Mouse (Mus musculus): ENCODE measurements around the gene Srp54a. TPM values are rescaled to one million over a fixed set of nuclear protein-coding genes. Genes with fewer than 3 reads are reported as not detected.
"Not testable (repeated sequence)": the region's sequence is repeated elsewhere in the genome, so short reads cannot be mapped to it uniquely, and the experiment has no call there.

The Srp54a gene
- total RNA-seq, 2 experiments from 2014 or later = 73.9 to 136 TPM

DNA sequence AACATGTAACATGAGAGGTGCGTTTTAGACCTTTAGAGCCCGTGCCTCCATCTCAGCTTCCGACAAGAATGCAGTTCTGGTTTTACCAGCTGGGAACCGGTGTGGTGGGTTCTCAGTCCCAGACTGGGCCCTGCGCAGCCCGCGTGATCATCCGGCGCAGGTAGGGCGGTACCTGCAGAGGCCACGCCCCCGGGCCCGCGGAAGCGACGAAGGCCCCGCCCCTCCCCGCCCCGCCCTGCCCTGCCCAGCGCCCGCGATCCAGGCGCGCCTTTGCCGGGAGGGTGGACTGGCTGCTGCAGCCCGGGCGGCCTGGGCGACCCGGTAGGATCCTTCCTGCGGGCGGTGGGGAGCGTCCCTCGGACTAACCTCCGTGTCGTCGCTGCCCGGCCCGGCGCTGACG lies 44.2 kb downstream of the Srp54a start, which contains the start of gene Fam177a:
TSS of gene Fam177a (plus strand) at position 228 of the 400 bp plus-strand sequence.
- peak; percentile 93 for ATAC-seq (ENCODE audit: poor library complexity, severe bottlenecking)

GRCm38 (mm10) chr12:55124731-55125130 lies 44.7 kb downstream of the Srp54a start:
- ATAC-seq (ENCODE audit: poor library complexity, severe bottlenecking) = peak; percentile 55

GRCm38 (mm10) chr12:55135540-55135939 lies 55.5 kb downstream of the Srp54a start:
- ATAC-seq (ENCODE audit: poor library complexity, severe bottlenecking) = not testable (repeated sequence)

- not testable (repeated sequence) for ATAC-seq (ENCODE audit: poor library complexity, severe bottlenecking)
Observed at GRCm38 (mm10) chr12:55137859-55138258, 57.8 kb downstream of the Srp54a start.

DNA sequence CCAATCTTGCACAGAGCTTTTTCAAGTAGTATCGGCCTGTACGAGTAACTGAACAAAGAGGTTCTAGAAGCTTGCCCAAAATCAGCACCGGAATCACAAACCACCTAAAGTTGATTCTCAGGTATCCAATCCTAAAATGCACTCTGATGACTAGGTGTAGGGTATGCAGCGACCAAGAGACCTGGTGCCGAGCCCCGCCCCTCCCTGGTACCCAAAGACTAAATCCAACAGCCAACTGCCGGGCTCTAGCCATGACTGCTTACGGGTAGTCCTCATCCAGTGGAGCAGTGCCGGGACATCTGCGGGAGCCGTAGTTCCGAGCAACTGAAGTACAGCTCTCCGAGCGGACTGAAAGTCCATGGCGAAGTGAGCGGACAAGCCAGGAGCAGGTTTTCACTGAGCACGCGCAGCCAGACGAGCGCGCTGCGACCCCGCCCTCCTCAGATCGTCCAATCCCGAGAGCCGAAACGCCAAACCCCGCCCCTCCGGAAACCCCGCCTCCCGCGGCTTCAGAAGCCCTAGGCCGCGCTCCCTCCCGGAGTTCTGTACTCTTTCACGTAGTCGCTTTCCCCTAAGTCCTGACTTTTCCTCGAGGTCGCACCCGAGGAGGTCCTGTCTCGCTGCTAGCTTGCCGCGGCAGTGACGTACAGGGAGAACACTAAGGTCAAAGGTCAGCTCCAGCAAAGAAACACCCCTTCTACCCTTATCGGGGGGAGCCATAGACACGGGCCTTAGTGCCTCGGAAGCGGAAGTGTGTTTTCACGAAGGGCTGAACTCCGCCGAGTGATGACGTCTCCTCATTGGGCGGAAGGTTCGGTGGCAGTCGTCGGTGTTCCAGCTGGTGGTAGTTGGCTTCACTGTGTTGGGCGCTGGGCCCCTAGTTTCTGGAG lies 74.7 kb downstream of the Srp54a start, which contains the start of gene Srp54b:
TSS of gene Srp54b (plus strand) at position 546 of the 890 bp plus-strand sequence.
- ATAC-seq (ENCODE audit: poor library complexity, severe bottlenecking) = peak; percentile 90

DNA sequence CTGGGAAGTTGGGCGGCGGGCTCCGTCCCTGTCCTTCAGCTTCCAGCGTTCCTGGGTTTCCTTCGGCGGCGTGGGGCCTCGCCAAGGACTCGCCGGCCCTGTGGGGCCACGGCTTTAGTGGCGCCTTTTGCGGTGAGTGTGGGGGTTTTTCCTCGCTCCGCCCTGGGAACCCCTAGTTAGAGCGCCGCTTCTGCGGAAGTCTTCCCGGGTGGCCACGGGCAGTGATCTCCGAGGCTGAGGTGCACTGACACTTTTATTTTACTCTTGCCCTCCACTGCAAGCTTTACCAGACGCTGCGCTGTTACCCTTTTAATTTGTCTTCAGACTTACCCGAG lies 75.4 kb downstream of the Srp54a start:
- peak; percentile 51 for ATAC-seq (ENCODE audit: poor library complexity, severe bottlenecking)

Other genes with a start within 250 kb of the Srp54a start
- gene Cfl2, start 217.4 kb upstream of the Srp54a start, total RNA-seq (2015) = 22.4 and 27.3 TPM in 2 replicates
- 16.3 and 21.4 TPM in 2 replicates for gene Cfl2, start 217.4 kb upstream of the Srp54a start, total RNA-seq (2017)
- gene Gm20403, start 93.7 kb upstream of the Srp54a start, total RNA-seq (2015) = not detected in 2 replicates
- gene Gm20403, start 93.7 kb upstream of the Srp54a start, total RNA-seq (2017) = not detected in 2 replicates
- gene Baz1a, start 65.9 kb upstream of the Srp54a start, total RNA-seq (2015) = 187 and 200 TPM in 2 replicates
- 105 and 107 TPM in 2 replicates for gene Baz1a, start 65.9 kb upstream of the Srp54a start, total RNA-seq (2017)
- 6.5 and 8.8 TPM in 2 replicates for gene 2700097O09Rik, start 152 bp upstream of the Srp54a start, total RNA-seq (2015)
- 2.5 and 6.2 TPM in 2 replicates for gene 2700097O09Rik, start 152 bp upstream of the Srp54a start, total RNA-seq (2017)
- 0.68 TPM in 1 of 2 replicates, not detected in the other for gene Fam177a, start 44.2 kb downstream of the Srp54a start, total RNA-seq (2015)
- gene Fam177a, start 44.2 kb downstream of the Srp54a start, total RNA-seq (2017) = 22.4 and 24.6 TPM in 2 replicates
- 23.0 and 23.2 TPM in 2 replicates for gene Srp54b, start 74.8 kb downstream of the Srp54a start, total RNA-seq (2015)
- gene Srp54b, start 74.8 kb downstream of the Srp54a start, total RNA-seq (2017) = 55.5 and 61.7 TPM in 2 replicates
- 20.8 and 21.8 TPM in 2 replicates for gene 1700047I17Rik2, start 119.3 kb downstream of the Srp54a start, total RNA-seq (2015)
- gene 1700047I17Rik2, start 119.3 kb downstream of the Srp54a start, total RNA-seq (2017) = not detected in 2 replicates
- gene Srp54c, start 149.9 kb downstream of the Srp54a start, total RNA-seq (2015) = 47.0 and 62.3 TPM in 2 replicates
- 68.0 and 72.1 TPM in 2 replicates for gene Srp54c, start 149.9 kb downstream of the Srp54a start, total RNA-seq (2017)
- 6.1 and 7.8 TPM in 2 replicates for gene 1110008L16Rik, start 219.3 kb downstream of the Srp54a start, total RNA-seq (2015)
- gene 1110008L16Rik, start 219.3 kb downstream of the Srp54a start, total RNA-seq (2017) = 5.0 and 6.5 TPM in 2 replicates
- 26.7 TPM in 2 replicates for gene Ppp2r3c, start 222.7 kb downstream of the Srp54a start, total RNA-seq (2015)
- 19.7 and 20.4 TPM in 2 replicates for gene Ppp2r3c, start 222.7 kb downstream of the Srp54a start, total RNA-seq (2017)